Mouse (Mus musculus): ENCODE data around the gene Pcsk1. TPM values are rescaled to one million over a fixed set of nuclear protein-coding genes. Genes with fewer than 3 reads are reported as not detected.
A peak's percentile ranks its signal among the peaks of the same experiment; 100 is the strongest.

Pcsk1 gene
- 0.04 TPM in 1 of 2 replicates, not detected in the other for polyA plus RNA-seq (2014; fragmentation: Nextera tagmentation; extraction: Ambion mirVana)

DNA sequence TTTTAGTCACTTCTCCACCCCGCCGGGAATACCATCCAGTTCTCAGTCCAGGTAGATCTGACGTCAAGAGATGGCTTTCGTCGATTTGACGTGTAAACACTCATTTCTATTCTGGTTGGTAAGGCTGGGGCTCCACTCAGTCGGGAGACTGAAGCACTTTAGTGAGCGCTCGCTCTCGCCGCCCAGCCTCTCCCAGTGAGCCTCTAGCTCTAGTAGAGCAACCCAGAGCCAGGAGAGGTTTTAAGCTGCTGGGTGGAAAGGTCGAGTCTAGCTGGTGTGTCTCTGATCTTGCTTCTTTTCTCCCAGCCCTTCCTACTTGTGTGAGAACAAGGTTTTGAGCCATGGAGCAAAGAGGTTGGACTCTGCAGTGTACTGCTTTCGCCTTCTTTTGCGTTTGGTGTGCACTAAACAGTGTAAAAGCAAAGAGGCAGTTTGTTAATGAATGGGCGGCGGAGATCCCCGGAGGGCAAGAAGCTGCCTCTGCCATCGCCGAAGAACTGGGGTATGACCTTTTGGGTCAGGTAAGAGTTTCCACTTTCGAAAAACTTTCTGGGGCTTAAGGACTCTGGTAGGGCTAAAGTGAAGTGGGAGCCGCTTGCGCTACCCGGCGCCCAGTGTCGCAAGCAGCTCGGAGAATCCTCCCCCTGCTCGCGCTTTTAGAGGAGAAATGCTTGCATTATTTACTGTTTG, at the start of gene Pcsk1:
Gene Pcsk1, plus strand, starts transcription at position 106 of the 690 bp plus-strand sequence.
- no peaks in the 10 kb centered on the region for H3K36me3 ChIP-seq (ENCODE audit: control insufficient read depth, insufficient read depth, low read length)
- ATAC-seq (ENCODE audit: low FRiP score, low TSS enrichment), result no peak
- no peaks in the 10 kb centered on the region for H3K9me3 ChIP-seq (ENCODE audit: control insufficient read depth, low read length)
- no peaks in the 10 kb centered on the region for H3K4me1 ChIP-seq (ENCODE audit: control insufficient read depth, insufficient read depth, low read length)
- 0 out of 2 replicates have a peak, but pooled peaks cover 9% of the 10 kb centered on the region for H3K27me3 ChIP-seq (ENCODE audit: control insufficient read depth, insufficient read depth, low read length)
- H3K27ac ChIP-seq (ENCODE audit: low read depth, low read length), result no peak within 1 kb of the TSS
- 1% methylated on average over 28 of the region's 28 CpGs for WGBS
- H3K9ac ChIP-seq (ENCODE audit: low read depth, low read length), result no peak within 1 kb of the TSS
- peak within 1 kb of the TSS; percentile 40 for H3K4me2 ChIP-seq (replicated peaks; ENCODE audit: low read depth, low read length)
- H3K4me3 ChIP-seq (ENCODE audit: low read length), result peak within 1 kb of the TSS; percentile 29

DNA sequence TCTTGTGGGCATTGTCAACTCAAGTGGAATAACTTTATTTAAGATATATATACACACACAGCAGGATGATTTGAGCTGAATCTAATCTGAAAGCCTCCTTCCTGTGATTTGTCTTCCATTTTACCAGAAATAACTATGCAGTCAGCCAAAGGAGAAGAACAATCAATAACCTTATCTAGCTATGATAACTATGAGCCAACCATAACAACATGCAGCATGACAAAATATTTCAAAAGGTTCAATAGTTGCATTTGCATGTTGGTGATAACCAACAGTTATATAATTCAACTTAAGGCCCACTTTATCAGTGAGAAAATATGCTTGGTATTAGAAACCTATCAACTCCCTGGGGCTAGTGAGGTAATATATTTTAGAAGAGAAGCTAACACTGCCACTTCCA, 30.8 kb upstream of the Pcsk1 start:
- H3K4me2 ChIP-seq (replicated peaks; ENCODE audit: low read depth, low read length), result no peak overlapping the region
- H3K27me3 ChIP-seq (ENCODE audit: control insufficient read depth, insufficient read depth, low read length), result no peaks in the 10 kb centered on the region
- no peak overlapping the region for H3K27ac ChIP-seq (ENCODE audit: low read depth, low read length)
- no peaks in the 10 kb centered on the region for H3K9me3 ChIP-seq (ENCODE audit: control insufficient read depth, low read length)
- H3K4me3 ChIP-seq (ENCODE audit: low read length), result no peak overlapping the region
- no peak overlapping the region for H3K9ac ChIP-seq (ENCODE audit: low read depth, low read length)
- no peaks in the 10 kb centered on the region for H3K36me3 ChIP-seq (ENCODE audit: control insufficient read depth, insufficient read depth, low read length)
- no peak for ATAC-seq (ENCODE audit: low FRiP score, low TSS enrichment)
- no peaks in the 10 kb centered on the region for H3K4me1 ChIP-seq (ENCODE audit: control insufficient read depth, insufficient read depth, low read length)

- H3K27me3 ChIP-seq (ENCODE audit: control insufficient read depth, insufficient read depth, low read length), result no peaks in the 10 kb centered on the region
- no peak overlapping the region for H3K27ac ChIP-seq (ENCODE audit: low read depth, low read length)
- H3K4me1 ChIP-seq (ENCODE audit: control insufficient read depth, insufficient read depth, low read length), result no peaks in the 10 kb centered on the region
- H3K9me3 ChIP-seq (ENCODE audit: control insufficient read depth, low read length), result no peaks in the 10 kb centered on the region
- H3K4me2 ChIP-seq (replicated peaks; ENCODE audit: low read depth, low read length), result no peak overlapping the region
- no peak for ATAC-seq (ENCODE audit: low FRiP score, low TSS enrichment)
- no peak overlapping the region for H3K9ac ChIP-seq (ENCODE audit: low read depth, low read length)
- 83% methylated on average over 3 of the region's 3 CpGs for WGBS
- no peaks in the 10 kb centered on the region for H3K36me3 ChIP-seq (ENCODE audit: control insufficient read depth, insufficient read depth, low read length)
- no peak overlapping the region for H3K4me3 ChIP-seq (ENCODE audit: low read length)
Measured at GRCm38 (mm10) chr13:75063947-75064346, 25.7 kb upstream of the Pcsk1 start.

DNA sequence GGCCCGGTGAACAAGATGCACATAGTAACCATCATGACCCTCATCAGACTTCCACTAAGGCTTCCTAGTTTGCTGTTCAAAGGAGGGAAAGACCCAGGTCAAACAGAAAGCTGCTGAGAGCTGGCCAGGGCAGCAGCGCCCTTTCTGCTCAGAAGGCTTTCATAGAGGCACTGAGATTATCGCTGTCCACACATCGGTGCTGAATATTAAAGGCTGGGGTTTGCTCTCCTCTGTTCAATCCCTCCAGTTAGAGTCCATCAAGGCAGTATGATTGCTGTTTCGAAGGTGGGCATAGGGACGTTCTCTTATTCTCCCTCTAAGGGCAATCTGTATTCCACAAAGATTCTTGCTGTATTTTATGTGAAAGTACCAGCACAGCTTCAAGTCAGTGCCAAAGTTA, 1.0 kb upstream of the Pcsk1 start:
- Histone ChIP-seq H3K4me3 (ENCODE audit: low read length) (no peak overlapping the region), H3K27me3 (ENCODE audit: control insufficient read depth, insufficient read depth, low read length) (0 out of 2 replicates have a peak, but pooled peaks cover 9% of the 10 kb centered on the region), H3K4me1 (ENCODE audit: control insufficient read depth, insufficient read depth, low read length) (no peaks in the 10 kb centered on the region), H3K9me3 (ENCODE audit: control insufficient read depth, low read length) (no peaks in the 10 kb centered on the region), H3K4me2 (replicated peaks; ENCODE audit: low read depth, low read length) (no peak overlapping the region), H3K36me3 (ENCODE audit: control insufficient read depth, insufficient read depth, low read length) (no peaks in the 10 kb centered on the region), H3K9ac (ENCODE audit: low read depth, low read length) (no peak overlapping the region), H3K27ac (ENCODE audit: low read depth, low read length) (no peak overlapping the region)
- 13% methylated on average over 6 of the region's 6 CpGs for WGBS
- ATAC-seq (ENCODE audit: low FRiP score, low TSS enrichment), result peak; percentile 88; the same call in 1 of the 2 replicates

DNA sequence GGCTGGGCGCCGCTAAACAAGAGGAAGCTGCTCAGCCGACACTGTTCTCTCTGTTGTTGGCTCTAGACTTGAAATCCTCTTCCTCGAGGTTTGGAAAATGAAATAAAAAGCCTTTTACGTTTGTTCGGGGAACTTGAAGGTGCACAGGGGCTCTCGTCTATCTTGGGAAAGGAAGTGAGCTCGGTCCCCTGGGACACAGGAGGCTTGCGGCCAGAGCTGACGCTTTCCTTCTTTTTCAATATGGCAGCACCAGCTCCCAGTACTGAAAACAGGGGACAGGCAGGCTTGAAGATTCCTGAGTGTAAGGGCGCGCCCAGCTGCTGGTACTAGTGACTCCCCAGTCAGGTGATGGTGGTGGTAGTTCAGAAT, 769 bp downstream of the Pcsk1 start:
- H3K36me3 ChIP-seq (ENCODE audit: control insufficient read depth, insufficient read depth, low read length), result no peaks in the 10 kb centered on the region
- peak overlapping the region; percentile 29 for H3K4me3 ChIP-seq (ENCODE audit: low read length)
- H3K27me3 ChIP-seq (ENCODE audit: control insufficient read depth, insufficient read depth, low read length), result 0 out of 2 replicates have a peak, but pooled peaks cover 9% of the 10 kb centered on the region
- H3K27ac ChIP-seq (ENCODE audit: low read depth, low read length), result no peak overlapping the region
- no peaks in the 10 kb centered on the region for H3K9me3 ChIP-seq (ENCODE audit: control insufficient read depth, low read length)
- WGBS, result 0% methylated on average over 12 of the region's 12 CpGs
- ATAC-seq (ENCODE audit: low FRiP score, low TSS enrichment), result no peak
- H3K9ac ChIP-seq (ENCODE audit: low read depth, low read length), result no peak overlapping the region
- peak overlapping the region; percentile 40 for H3K4me2 ChIP-seq (replicated peaks; ENCODE audit: low read depth, low read length)
- no peaks in the 10 kb centered on the region for H3K4me1 ChIP-seq (ENCODE audit: control insufficient read depth, insufficient read depth, low read length)

GRCm38 (mm10) chr13:75091071-75091470, 1.4 kb downstream of the Pcsk1 start:
- Histone ChIP-seq H3K4me2 (replicated peaks; ENCODE audit: low read depth, low read length) (no peak overlapping the region), H3K27me3 (ENCODE audit: control insufficient read depth, insufficient read depth, low read length) (0 out of 2 replicates have a peak, but pooled peaks cover 9% of the 10 kb centered on the region), H3K9ac (ENCODE audit: low read depth, low read length) (no peak overlapping the region), H3K9me3 (ENCODE audit: control insufficient read depth, low read length) (no peaks in the 10 kb centered on the region), H3K27ac (ENCODE audit: low read depth, low read length) (no peak overlapping the region), H3K4me3 (ENCODE audit: low read length) (no peak overlapping the region), H3K36me3 (ENCODE audit: control insufficient read depth, insufficient read depth, low read length) (no peaks in the 10 kb centered on the region), H3K4me1 (ENCODE audit: control insufficient read depth, insufficient read depth, low read length) (no peaks in the 10 kb centered on the region)
- WGBS, result 39% methylated on average over 5 of the region's 5 CpGs
- ATAC-seq (ENCODE audit: low FRiP score, low TSS enrichment), result no peak

DNA sequence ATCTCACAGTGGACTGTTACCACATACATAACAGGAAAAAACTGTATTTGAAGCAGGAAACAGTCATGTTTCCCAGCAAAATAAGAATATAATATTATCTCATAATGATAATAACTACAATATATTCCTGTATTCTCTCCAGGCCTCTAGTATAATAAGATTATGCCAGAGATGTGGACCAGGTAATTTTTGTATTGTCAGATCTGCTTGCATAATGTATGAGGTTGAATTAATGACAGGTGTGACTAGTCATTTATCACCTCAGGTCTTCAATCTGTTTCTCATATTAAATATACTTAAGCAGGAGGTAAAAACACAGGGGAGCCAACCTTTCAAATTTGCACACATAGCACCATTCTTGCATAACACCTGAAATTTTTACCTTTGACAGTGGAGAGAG, 5.9 kb downstream of the Pcsk1 start:
- Histone ChIP-seq H3K27ac (ENCODE audit: low read depth, low read length) (no peak overlapping the region), H3K27me3 (ENCODE audit: control insufficient read depth, insufficient read depth, low read length) (0 out of 2 replicates have a peak, but pooled peaks cover 3% of the 10 kb centered on the region), H3K4me3 (ENCODE audit: low read length) (no peak overlapping the region), H3K9ac (ENCODE audit: low read depth, low read length) (no peak overlapping the region), H3K9me3 (ENCODE audit: control insufficient read depth, low read length) (no peaks in the 10 kb centered on the region), H3K4me2 (replicated peaks; ENCODE audit: low read depth, low read length) (no peak overlapping the region), H3K4me1 (ENCODE audit: control insufficient read depth, insufficient read depth, low read length) (no peaks in the 10 kb centered on the region), H3K36me3 (ENCODE audit: control insufficient read depth, insufficient read depth, low read length) (no peaks in the 10 kb centered on the region)
- no peak for ATAC-seq (ENCODE audit: low FRiP score, low TSS enrichment)

GRCm38 (mm10) chr13:75113114-75113513, 23.5 kb downstream of the Pcsk1 start:
- no peaks in the 10 kb centered on the region for H3K9me3 ChIP-seq (ENCODE audit: control insufficient read depth, low read length)
- ATAC-seq (ENCODE audit: low FRiP score, low TSS enrichment), result no peak
- 67% methylated on average over 2 of the region's 2 CpGs for WGBS
- no peak overlapping the region for H3K9ac ChIP-seq (ENCODE audit: low read depth, low read length)
- no peaks in the 10 kb centered on the region for H3K27me3 ChIP-seq (ENCODE audit: control insufficient read depth, insufficient read depth, low read length)
- H3K4me2 ChIP-seq (replicated peaks; ENCODE audit: low read depth, low read length), result no peak overlapping the region
- no peaks in the 10 kb centered on the region for H3K36me3 ChIP-seq (ENCODE audit: control insufficient read depth, insufficient read depth, low read length)
- no peak overlapping the region for H3K4me3 ChIP-seq (ENCODE audit: low read length)
- H3K27ac ChIP-seq (ENCODE audit: low read depth, low read length), result no peak overlapping the region
- H3K4me1 ChIP-seq (ENCODE audit: control insufficient read depth, insufficient read depth, low read length), result no peaks in the 10 kb centered on the region

GRCm38 (mm10) chr13:75114007-75114424, 24.4 kb downstream of the Pcsk1 start:
- Histone ChIP-seq H3K27me3 (ENCODE audit: control insufficient read depth, insufficient read depth, low read length) (no peaks in the 10 kb centered on the region), H3K27ac (ENCODE audit: low read depth, low read length) (no peak overlapping the region), H3K4me3 (ENCODE audit: low read length) (no peak overlapping the region), H3K36me3 (ENCODE audit: control insufficient read depth, insufficient read depth, low read length) (no peaks in the 10 kb centered on the region), H3K4me2 (replicated peaks; ENCODE audit: low read depth, low read length) (no peak overlapping the region), H3K9ac (ENCODE audit: low read depth, low read length) (no peak overlapping the region), H3K9me3 (ENCODE audit: control insufficient read depth, low read length) (no peaks in the 10 kb centered on the region), H3K4me1 (ENCODE audit: control insufficient read depth, insufficient read depth, low read length) (no peaks in the 10 kb centered on the region)
- ATAC-seq (ENCODE audit: low FRiP score, low TSS enrichment), result no peak
- WGBS, result 84% methylated on average over 2 of the region's 2 CpGs

Data from kidney, embryonic 14.5 days (tissue).